Mouse (Mus musculus) gastrocnemius, adult 18-20 months (tissue): ENCODE measurements around the gene Actl6a. TPM values are rescaled to one million over a fixed set of nuclear protein-coding genes. Genes with fewer than 3 reads are reported as not detected.
"Not testable (repeated sequence)": the region's sequence is repeated elsewhere in the genome, so short reads cannot be mapped to it uniquely, and the experiment has no call there.

Source experiments
- DNase-seq: peaks from one replicate; pipeline ENCODE4 v3.0.0; 2021; ENCODE audit warnings: low spot score
- total RNA-seq, 2 experiments: library from RNA; stranded (reverse); gene quantifications; 2 replicates each; pipeline ENCODE4 v1.2.3; 2021

Actl6a gene
- total RNA-seq, 2 experiments from 2014 or later = 14.3 to 14.7 TPM

GRCm38 (mm10) chr3:32745426-32745825 lies 39.3 kb downstream of the Actl6a start:
- not testable (repeated sequence) for DNase-seq

DNA sequence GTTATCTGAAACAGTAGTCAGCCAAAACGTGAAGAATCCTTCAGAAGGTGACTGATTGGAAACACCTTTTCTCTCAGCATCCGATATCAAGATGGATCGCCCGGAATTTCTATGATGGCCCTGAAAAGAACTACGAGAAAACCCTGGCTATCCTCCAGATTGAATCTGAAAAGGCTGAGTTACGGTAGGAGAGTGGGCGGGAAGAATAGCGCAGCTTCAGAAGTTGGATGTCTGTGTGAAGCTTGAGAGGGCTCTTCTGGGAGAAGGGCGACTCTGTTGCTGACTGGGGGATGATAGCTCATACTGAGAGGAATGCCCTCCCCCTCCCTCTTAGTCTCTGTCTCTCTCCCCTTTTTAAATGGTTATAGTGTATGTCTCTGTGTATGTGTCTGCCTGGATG lies 42.3 kb downstream of the Actl6a start:
- DNase-seq = no peak

GRCm38 (mm10) chr3:32749820-32750579 lies 43.9 kb downstream of the Actl6a start:
- DNase-seq = no peak

DNA sequence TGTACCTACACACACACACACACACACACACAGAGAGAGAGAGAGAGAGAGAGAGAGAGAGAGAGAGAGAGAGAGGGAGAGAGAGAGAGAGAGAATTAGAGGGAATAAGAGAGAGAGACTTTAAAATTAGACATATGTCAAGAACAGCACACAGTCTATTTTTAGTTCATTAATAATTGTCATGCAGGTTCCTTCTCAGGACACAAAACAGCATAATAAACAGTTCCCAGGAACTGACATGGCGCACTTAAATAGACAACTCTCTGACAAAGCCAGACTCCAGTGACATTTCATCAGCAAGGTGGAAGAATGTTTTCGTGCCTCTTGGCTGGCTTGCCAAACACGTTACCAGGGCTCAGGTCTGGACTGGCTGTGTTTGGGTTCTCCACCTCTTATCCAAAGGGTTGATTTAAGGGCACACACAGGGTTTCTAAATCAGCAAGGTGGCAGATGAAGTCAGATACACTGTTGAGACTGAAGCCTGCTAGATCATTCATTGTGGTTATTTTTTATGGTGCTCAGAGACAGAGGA lies 48.4 kb downstream of the Actl6a start:
- no peak for DNase-seq

DNA sequence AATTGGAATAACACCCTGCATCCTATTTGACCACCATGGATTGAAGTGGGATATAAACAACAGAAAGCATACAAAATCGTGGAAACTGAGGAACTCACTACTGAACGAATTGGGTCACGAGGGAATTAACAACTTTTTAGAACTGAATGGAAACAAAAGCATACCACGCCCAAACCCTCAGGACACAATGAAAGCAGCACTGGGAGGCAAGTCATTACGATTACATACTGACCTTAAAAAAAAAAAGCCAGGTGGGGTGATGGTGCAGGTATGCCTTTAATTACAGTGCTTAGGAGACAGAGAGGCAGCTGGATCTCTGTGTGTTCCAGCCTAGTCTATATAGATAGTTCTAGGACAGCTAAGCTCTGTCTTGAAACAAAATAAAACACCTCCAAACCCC lies 53.1 kb downstream of the Actl6a start:
- no peak for DNase-seq

DNA sequence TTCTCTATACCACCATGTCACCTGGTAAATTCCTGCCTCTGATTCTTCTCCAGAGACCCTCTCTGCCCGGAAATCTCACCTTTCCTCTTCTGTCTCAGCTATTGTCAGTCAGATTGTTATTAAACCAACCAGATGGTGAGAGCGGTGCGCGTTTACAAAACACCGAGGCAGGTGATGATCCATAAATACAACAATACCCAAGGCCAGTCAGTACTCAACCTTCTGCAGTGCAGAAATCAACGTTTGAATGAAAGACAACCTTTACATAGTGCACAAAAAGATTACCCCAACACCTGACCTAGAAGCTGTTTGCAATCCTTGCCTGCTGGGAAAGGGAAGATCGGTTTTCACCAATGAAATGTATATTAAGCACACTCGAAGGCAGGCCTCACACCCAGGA lies 56.9 kb downstream of the Actl6a start:
- DNase-seq = no peak

DNA sequence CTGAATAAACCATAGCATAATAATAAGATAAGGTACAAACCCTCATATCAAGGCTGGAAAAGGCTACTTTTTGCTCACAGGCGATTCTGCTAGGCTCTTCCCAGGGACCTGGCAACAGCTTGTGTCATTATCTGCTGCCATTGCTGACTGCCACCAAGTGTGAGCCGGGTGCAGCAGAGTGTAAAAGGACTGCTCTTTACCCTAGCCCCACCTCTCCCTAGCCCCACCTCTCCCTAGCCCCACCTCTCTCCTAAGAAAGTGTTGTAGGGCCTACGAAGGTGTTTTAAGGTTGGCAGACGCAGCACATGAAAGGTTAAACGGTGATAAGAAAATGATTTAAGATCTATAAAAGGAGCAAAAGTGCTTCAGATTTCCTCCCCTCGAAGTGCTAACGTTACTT lies 57.8 kb downstream of the Actl6a start:
- no peak for DNase-seq

DNA sequence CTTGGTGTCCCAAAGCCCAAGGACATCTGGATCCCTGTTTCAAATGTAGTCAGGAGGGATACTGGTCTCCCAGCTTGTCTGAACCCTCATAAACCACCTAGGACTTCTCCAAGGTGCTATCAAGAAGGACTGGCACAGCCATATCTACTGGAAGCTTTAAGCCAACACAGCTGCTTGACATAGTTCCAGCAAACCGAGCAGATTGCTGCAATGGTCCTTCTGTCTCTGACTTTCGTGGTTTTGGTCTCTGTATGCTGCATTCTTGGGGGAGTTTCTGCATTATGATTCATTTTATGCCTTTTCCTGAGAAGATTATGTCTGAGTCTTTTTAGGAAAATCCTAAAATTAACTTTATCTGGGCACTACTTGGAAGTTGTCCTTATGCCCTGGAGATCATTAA lies 64.7 kb downstream of the Actl6a start:
- DNase-seq = no peak

Other genes starting within 250 kb of the Actl6a start
- under 1 TPM in 1 of 2 experiments, not detected in 1; 0.17 TPM for gene Kcnmb3, start 214.1 kb upstream of the Actl6a start, total RNA-seq
- 10 to 100 TPM; 28.7 to 32.4 TPM for gene Zfp639, start 196.0 kb upstream of the Actl6a start, total RNA-seq
- gene Mfn1, start 176.8 kb upstream of the Actl6a start, total RNA-seq = 100 to 1,000 TPM; 222 to 257 TPM
- 1 to 10 TPM; 3.4 to 5.5 TPM for gene Gnb4, start 89.7 kb upstream of the Actl6a start, total RNA-seq
- 100 to 1,000 TPM; 575 to 650 TPM for gene Ndufb5, start 30.7 kb downstream of the Actl6a start, total RNA-seq
- 10 to 100 TPM; 24.5 to 26.9 TPM for gene Mrpl47, start 31.3 kb downstream of the Actl6a start, total RNA-seq
- 100 to 1,000 TPM; 191 to 208 TPM for gene Usp13, start 111.2 kb downstream of the Actl6a start, total RNA-seq